Mouse (Mus musculus) ES-E14 (cell line): ENCODE results near the gene C1s1.

Experiments
- MAFK ChIP-seq: IDR thresholded peaks from 2 replicates; pipeline ENCODE4 v1.6.1; 2014; ENCODE audit warnings: mild to moderate bottlenecking, low read depth, low read length, inconsistent platforms; ENCODE audit not compliant: insufficient read depth
- ZC3H11A ChIP-seq: IDR thresholded peaks from 2 replicates; pipeline ENCODE4 v1.6.1; 2012; ENCODE audit warnings: low read depth, mild to moderate bottlenecking, inconsistent platforms, low read length, borderline replicate concordance

DNA sequence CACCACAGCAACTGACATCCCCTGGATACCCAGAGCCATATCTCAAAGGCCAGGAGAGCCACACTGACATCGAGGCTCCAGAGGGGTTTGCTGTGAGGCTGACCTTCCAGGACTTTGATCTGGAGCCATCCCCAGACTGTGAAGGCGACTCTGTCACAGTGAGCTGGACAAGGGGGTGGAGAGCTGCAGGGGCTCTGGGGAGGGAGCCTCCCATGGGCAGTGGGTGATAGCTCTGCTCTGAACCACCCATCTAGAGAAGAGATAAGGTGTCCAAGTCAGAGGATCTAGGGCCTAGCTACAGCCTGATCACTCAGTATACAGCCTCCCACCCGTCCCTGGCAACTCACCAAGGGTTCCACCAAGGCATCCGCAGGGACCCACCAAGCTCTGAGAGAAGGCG, 48.3 kb downstream of the C1s1 start:
- TF ChIP-seq ZC3H11A (no peak), MAFK (no peak)
